Mouse (Mus musculus) limb, embryonic 15.5 days (tissue): ENCODE measurements around the gene Inpp1. TPM values are rescaled to one million over a fixed set of nuclear protein-coding genes. Genes with fewer than 3 reads are reported as not detected.

ENCODE experiments used
- ATAC-seq: fragments of 200-750 bp; cut with Nextera tagmentation; 2 replicates; pipeline ENCODE4 v1.8.0; 2017; ENCODE audit warnings: low read depth, moderate TSS enrichment; ENCODE audit not compliant: insufficient number of reproducible peaks, low FRiP score, low TSS enrichment
- H3K27ac ChIP-seq: fragments of 300-500 bp; sonication (generic); 2 replicates; pipeline ENCODE4 v1.5.1; 2015; ENCODE audit warnings: moderate library complexity, mild to moderate bottlenecking, inconsistent platforms
- H3K27me3 ChIP-seq: fragments of 300-500 bp; sonication (generic); 2 replicates; pipeline ENCODE4 v1.6.1; 2015; ENCODE audit warnings: inconsistent platforms
- H3K36me3 ChIP-seq: fragments of 300-500 bp; sonication (generic); 2 replicates; pipeline ENCODE4 v1.6.1; 2015; ENCODE audit warnings: inconsistent platforms
- H3K4me1 ChIP-seq: fragments of 300-500 bp; sonication (generic); 2 replicates; pipeline ENCODE4 v1.6.1; 2015; ENCODE audit warnings: inconsistent platforms
- H3K4me2 ChIP-seq: fragments of 300-500 bp; sonication (generic); 2 replicates; pipeline ENCODE4 v1.6.1; 2015; ENCODE audit warnings: mild to moderate bottlenecking, inconsistent platforms
- H3K4me3 ChIP-seq: fragments of 300-500 bp; sonication (generic); 2 replicates; pipeline ENCODE4 v1.5.1; 2015; ENCODE audit warnings: mild to moderate bottlenecking, inconsistent platforms
- H3K9ac ChIP-seq: fragments of 300-500 bp; sonication (generic); 2 replicates; pipeline ENCODE4 v1.6.1; 2015; ENCODE audit warnings: inconsistent platforms
- H3K9me3 ChIP-seq: fragments of 300-500 bp; sonication (generic); 2 replicates; pipeline ENCODE4 v1.6.1; 2016; ENCODE audit warnings: inconsistent platforms
- WGBS: fragments of 180-500 bp; shearing (Covaris S2); methylation state at CpG from one replicate; pipeline ENCODE4 v1.1.7; 2015; 5-methylcytosine and 5-hydroxymethylcytosine counted together
- polyA plus RNA-seq: library from polyadenylated mRNA; unstranded; fragments of >200 nt; fragmentation: Nextera tagmentation; extraction: Ambion mirVana; gene quantifications from 2 replicates; pipeline ENCODE4 v1.2.1, GENCODE M21; 2015

The Inpp1 gene
- polyA plus RNA-seq, 1 experiment from 2014 or later: 21.4 TPM

GRCm38 (mm10) chr1:52765176-52766111 is 52.0 kb downstream of the Inpp1 start:
- 72% methylated on average over 7 of the region's 7 CpGs for WGBS
- Histone ChIP-seq H3K27ac (no peak overlapping the region), H3K27me3 (no peaks in the 10 kb centered on the region), H3K9me3 (no peaks in the 10 kb centered on the region), H3K9ac (no peak overlapping the region), H3K36me3 (no peaks in the 10 kb centered on the region), H3K4me2 (no peak overlapping the region), H3K4me3 (no peak overlapping the region), H3K4me1 (0 out of 2 replicates have a peak, but pooled peaks cover 3% of the 10 kb centered on the region)
- ATAC-seq: no peak

- H3K4me3 ChIP-seq: no peak overlapping the region
- no peaks in the 10 kb centered on the region for H3K27me3 ChIP-seq
- no peaks in the 10 kb centered on the region for H3K9me3 ChIP-seq
- 0 out of 2 replicates have a peak, but pooled peaks cover 3% of the 10 kb centered on the region for H3K4me1 ChIP-seq
- H3K9ac ChIP-seq: no peak overlapping the region
- H3K36me3 ChIP-seq: no peaks in the 10 kb centered on the region
- WGBS: 46% methylated on average over 4 of the region's 4 CpGs
- no peak for ATAC-seq
- H3K27ac ChIP-seq: no peak overlapping the region
- H3K4me2 ChIP-seq: no peak overlapping the region
These were observed 53.3 kb downstream of the Inpp1 start for GRCm38 (mm10) chr1:52763894-52764809.

GRCm38 (mm10) chr1:52758174-52758573 is 59.3 kb downstream of the Inpp1 start:
- Histone ChIP-seq H3K27ac (no peak overlapping the region), H3K9ac (no peak overlapping the region), H3K27me3 (no peaks in the 10 kb centered on the region), H3K4me1 (no peaks in the 10 kb centered on the region), H3K36me3 (no peaks in the 10 kb centered on the region), H3K9me3 (no peaks in the 10 kb centered on the region), H3K4me3 (no peak overlapping the region), H3K4me2 (no peak overlapping the region)
- 76% methylated on average over 1 of the region's 1 CpGs for WGBS
- ATAC-seq: no peak

- no peak for ATAC-seq
- H3K27ac ChIP-seq: no peak overlapping the region
- no peak overlapping the region for H3K4me3 ChIP-seq
- no peak overlapping the region for H3K9ac ChIP-seq
- no peak overlapping the region for H3K4me2 ChIP-seq
- H3K27me3 ChIP-seq: no peaks in the 10 kb centered on the region
- H3K4me1 ChIP-seq: no peaks in the 10 kb centered on the region
- no peaks in the 10 kb centered on the region for H3K9me3 ChIP-seq
- WGBS: 86% methylated on average over 1 of the region's 1 CpGs
- H3K36me3 ChIP-seq: no peaks in the 10 kb centered on the region
These were observed 63.2 kb downstream of the Inpp1 start for GRCm38 (mm10) chr1:52754331-52754730.

GRCm38 (mm10) chr1:52753828-52754227 is 63.7 kb downstream of the Inpp1 start:
- no peaks in the 10 kb centered on the region for H3K4me1 ChIP-seq
- H3K4me2 ChIP-seq: no peak overlapping the region
- H3K4me3 ChIP-seq: no peak overlapping the region
- H3K36me3 ChIP-seq: no peaks in the 10 kb centered on the region
- no peak overlapping the region for H3K9ac ChIP-seq
- ATAC-seq: no peak
- no peak overlapping the region for H3K27ac ChIP-seq
- no peaks in the 10 kb centered on the region for H3K27me3 ChIP-seq
- H3K9me3 ChIP-seq: no peaks in the 10 kb centered on the region
- WGBS: 83% methylated on average over 2 of the region's 2 CpGs

DNA sequence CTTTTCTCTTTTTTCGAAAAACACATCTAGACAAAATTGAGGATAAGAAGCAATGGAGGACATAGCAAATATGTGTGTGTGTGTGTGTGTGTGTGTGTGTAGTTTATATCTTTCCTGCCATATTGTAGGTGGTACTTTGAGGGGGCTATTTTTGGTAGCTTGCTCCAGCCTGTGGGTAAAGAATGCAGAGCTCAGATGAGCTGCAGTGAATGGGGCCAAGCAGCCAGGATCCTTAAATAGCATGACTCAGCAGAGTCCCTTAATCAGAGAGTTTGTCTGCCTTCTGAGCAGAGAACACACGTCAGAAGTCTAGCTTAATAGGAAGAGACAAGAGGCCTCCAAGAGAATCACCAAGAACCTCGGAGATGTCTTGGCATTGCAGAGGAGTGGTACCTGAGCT is 64.8 kb downstream of the Inpp1 start:
- no peak overlapping the region for H3K4me2 ChIP-seq
- H3K4me3 ChIP-seq: no peak overlapping the region
- no peaks in the 10 kb centered on the region for H3K27me3 ChIP-seq
- 68% methylated on average over 3 of the region's 3 CpGs for WGBS
- H3K9me3 ChIP-seq: no peaks in the 10 kb centered on the region
- no peak overlapping the region for H3K9ac ChIP-seq
- no peaks in the 10 kb centered on the region for H3K4me1 ChIP-seq
- no peak for ATAC-seq
- no peak overlapping the region for H3K27ac ChIP-seq
- no peaks in the 10 kb centered on the region for H3K36me3 ChIP-seq

DNA sequence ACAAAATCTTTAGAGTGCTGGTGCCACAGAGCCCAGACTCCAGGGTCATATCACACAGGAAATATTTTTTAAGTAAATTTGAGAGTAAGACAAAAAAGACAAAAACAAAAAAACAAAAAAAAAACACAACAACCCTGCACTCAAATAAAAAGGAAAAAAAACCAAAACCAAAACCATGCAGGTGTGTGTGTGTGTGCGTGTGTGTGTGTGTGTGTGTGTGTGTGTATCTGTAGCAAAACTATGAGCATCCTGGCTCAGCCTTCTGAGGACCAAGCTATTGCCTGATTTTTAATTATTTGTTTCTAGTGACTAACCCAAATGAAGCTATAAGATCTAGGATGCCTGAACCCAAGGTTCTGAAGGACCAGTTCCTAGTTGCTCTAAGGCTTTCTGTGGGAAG is 65.9 kb downstream of the Inpp1 start:
- H3K4me3 ChIP-seq: no peak overlapping the region
- H3K4me1 ChIP-seq: no peaks in the 10 kb centered on the region
- H3K27me3 ChIP-seq: no peaks in the 10 kb centered on the region
- no peak for ATAC-seq
- no peak overlapping the region for H3K9ac ChIP-seq
- H3K9me3 ChIP-seq: no peaks in the 10 kb centered on the region
- no peaks in the 10 kb centered on the region for H3K36me3 ChIP-seq
- 89% methylated on average over 1 of the region's 1 CpGs for WGBS
- no peak overlapping the region for H3K4me2 ChIP-seq
- no peak overlapping the region for H3K27ac ChIP-seq

DNA sequence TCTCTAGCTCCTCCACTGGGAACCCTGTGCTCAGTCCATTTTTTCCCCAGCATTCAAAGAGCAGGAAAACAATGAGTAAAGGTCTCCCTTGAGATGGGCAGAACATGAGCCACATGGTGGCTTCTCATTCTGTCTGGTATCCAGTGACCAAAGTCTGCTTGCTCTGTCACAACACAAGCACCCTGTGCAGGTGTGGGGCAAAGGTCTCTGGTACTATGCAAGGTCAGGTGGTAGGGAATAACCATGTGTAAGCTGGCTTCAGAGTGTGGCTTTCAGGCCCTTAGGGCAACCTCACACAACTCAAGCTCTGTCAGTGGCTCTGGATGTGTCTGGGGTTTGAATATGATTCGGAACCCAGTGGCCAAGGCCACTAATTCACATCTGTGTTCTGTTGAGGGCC is 67.5 kb downstream of the Inpp1 start:
- no peak overlapping the region for H3K27ac ChIP-seq
- H3K27me3 ChIP-seq: no peaks in the 10 kb centered on the region
- H3K4me2 ChIP-seq: no peak overlapping the region
- H3K9me3 ChIP-seq: no peaks in the 10 kb centered on the region
- H3K4me3 ChIP-seq: no peak overlapping the region
- H3K4me1 ChIP-seq: no peaks in the 10 kb centered on the region
- WGBS: 85% methylated on average over 1 of the region's 1 CpGs
- H3K9ac ChIP-seq: no peak overlapping the region
- no peaks in the 10 kb centered on the region for H3K36me3 ChIP-seq
- no peak for ATAC-seq

GRCm38 (mm10) chr1:52748260-52748659 is 69.2 kb downstream of the Inpp1 start:
- H3K27ac ChIP-seq: no peak overlapping the region
- no peaks in the 10 kb centered on the region for H3K36me3 ChIP-seq
- 17% methylated on average over 3 of the region's 3 CpGs for WGBS
- no peaks in the 10 kb centered on the region for H3K27me3 ChIP-seq
- no peaks in the 10 kb centered on the region for H3K4me1 ChIP-seq
- no peak overlapping the region for H3K4me2 ChIP-seq
- no peaks in the 10 kb centered on the region for H3K9me3 ChIP-seq
- H3K4me3 ChIP-seq: no peak overlapping the region
- H3K9ac ChIP-seq: no peak overlapping the region
- no peak for ATAC-seq

GRCm38 (mm10) chr1:52742567-52742966 is 74.9 kb downstream of the Inpp1 start:
- H3K9ac ChIP-seq: no peak overlapping the region
- no peak overlapping the region for H3K27ac ChIP-seq
- H3K4me2 ChIP-seq: no peak overlapping the region
- 69% methylated on average over 5 of the region's 5 CpGs for WGBS
- no peak overlapping the region for H3K4me3 ChIP-seq
- no peaks in the 10 kb centered on the region for H3K36me3 ChIP-seq
- H3K4me1 ChIP-seq: no peaks in the 10 kb centered on the region
- ATAC-seq: no peak
- no peaks in the 10 kb centered on the region for H3K27me3 ChIP-seq
- no peaks in the 10 kb centered on the region for H3K9me3 ChIP-seq
